Mouse (Mus musculus): ENCODE measurements at regions not wholly inside any gene's neighbourhood (a gene's known extent, or its start where the extent isn't known, plus 50 kb on each side); places are given as distances from the start of the nearest gene placed in this dataset.
"Not testable (repeated sequence)": the region's sequence is repeated elsewhere in the genome, so short reads cannot be mapped to it uniquely, and the experiment has no call there.

GRCm38 (mm10) chr6:133724627-133725026 lies 128.9 kb downstream of the Kap start:
- DNase-seq (ENCODE audit: low read depth, low spot score) = not testable (repeated sequence)

- peak; percentile 52 for DNase-seq (ENCODE audit: low read depth, low spot score)
These were observed 146.8 kb downstream of the Kap start for GRCm38 (mm10) chr6:133706712-133707111.

- DNase-seq (ENCODE audit: low read depth, low spot score) = peak; percentile 63
These were observed 151.9 kb downstream of the Kap start for GRCm38 (mm10) chr6:133701625-133702024.

Measured in 3T3-L1 (cell line).